Mouse (Mus musculus): ENCODE measurements at regions not wholly inside any gene's neighbourhood (a gene's known extent, or its start where the extent isn't known, plus 50 kb on each side); places are given as distances from the start of the nearest gene placed in this dataset.

- no peak for DNase-seq (ENCODE audit: low spot score in 2 of 2)
Observed at GRCm38 (mm10) chr8:109151711-109152110, 342.1 kb upstream of the Pmfbp1 start.

DNA sequence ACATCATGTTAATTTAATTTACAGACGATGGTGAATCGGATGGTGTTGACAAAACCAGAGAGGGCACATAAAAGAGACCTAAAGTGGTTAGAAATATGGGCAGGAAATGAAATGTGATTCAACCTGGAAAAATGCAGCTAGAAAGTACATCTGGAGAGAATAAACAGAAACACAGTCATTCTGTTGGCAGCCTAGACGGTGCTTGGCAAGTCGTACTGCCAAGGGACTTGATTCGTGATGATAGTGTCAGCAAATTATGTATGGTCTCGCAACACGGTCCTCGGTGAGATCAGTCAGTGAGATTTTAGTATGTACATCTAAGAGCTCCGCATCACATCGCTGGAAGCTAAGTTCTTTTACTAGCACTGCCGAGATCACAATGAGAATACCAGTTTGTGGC lies 338.3 kb upstream of the Pmfbp1 start:
- no peak for DNase-seq (ENCODE audit: low spot score in 2 of 2)

GRCm38 (mm10) chr8:109156016-109156415 lies 337.8 kb upstream of the Pmfbp1 start:
- DNase-seq (ENCODE audit: low spot score in 2 of 2), result no peak

DNA sequence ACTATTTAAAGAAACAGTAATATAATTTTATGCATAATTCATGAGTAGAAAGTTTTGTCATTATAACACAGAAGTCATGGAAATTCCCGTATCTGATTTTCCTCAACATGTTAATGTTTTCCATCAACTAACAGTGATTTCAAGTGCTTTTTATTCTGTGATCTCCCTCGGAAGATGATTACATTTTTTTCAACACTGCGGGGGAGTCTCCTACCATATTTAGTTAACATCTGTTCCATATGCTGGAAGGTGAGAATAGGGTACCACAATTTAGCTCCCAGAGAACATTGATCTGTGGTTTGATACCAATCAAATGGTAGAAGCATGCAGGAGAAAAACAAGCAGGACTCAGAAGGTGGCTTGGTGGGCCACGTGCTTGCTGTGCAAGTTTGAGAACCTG lies 321.1 kb upstream of the Pmfbp1 start:
- DNase-seq (ENCODE audit: low spot score in 2 of 2), result no peak

DNA sequence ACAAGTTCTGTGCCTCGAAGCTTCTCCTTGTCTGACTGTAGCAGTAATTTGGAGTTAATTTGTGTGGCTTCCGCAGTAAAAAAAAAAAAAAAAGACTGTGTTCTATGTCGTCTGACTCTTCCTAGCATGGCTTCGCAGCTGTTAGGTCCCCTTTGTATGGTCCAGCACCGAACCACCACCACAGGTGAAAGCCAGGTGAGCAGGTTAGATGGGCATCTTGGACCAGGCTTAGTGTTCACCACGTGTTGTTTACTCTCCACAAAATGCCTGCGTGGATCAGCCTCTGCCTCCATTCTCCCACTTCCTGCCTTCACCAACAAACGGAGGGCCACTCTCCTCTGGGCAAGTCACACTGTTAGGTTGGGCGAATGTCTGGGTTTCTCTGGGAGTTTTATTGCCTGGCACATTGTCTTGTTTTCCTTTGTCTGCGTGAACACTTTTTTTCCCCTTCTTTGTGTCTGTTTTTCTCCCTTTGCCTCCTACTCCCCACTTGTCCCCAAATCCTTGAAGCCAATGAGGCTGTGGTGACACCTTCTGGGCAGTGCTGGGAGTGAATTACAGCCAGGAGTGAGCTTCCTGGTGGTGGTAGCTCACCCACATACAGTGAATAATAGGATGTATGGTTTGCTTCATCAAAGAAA lies 308.1 kb upstream of the Pmfbp1 start:
- peak; percentile 12 to 38 for DNase-seq (ENCODE audit: low spot score in 2 of 2)

- DNase-seq (ENCODE audit: low spot score in 2 of 2), result no peak
Observed at GRCm38 (mm10) chr8:109187617-109188016, 306.2 kb upstream of the Pmfbp1 start.

DNA sequence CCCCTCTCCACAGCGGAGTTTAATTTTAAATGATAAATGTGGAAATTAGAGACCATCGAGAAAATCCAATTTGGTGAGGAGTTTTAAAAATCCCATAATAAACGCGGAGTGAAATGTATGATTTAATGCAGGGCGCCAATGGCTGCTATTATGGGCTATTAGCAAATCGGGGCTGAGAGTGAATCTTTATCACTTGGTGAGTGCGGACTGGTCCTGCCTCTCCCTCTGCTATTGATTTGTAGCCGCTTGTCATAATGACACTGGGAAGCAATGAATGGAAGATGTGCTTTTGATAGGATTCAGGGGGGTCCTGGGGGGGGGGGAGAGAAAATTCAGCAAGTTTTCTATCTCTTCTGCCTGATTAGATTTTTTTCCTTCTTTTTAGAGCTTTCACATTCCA lies 279.6 kb upstream of the Pmfbp1 start:
- no peak for DNase-seq (ENCODE audit: low spot score in 2 of 2)

DNA sequence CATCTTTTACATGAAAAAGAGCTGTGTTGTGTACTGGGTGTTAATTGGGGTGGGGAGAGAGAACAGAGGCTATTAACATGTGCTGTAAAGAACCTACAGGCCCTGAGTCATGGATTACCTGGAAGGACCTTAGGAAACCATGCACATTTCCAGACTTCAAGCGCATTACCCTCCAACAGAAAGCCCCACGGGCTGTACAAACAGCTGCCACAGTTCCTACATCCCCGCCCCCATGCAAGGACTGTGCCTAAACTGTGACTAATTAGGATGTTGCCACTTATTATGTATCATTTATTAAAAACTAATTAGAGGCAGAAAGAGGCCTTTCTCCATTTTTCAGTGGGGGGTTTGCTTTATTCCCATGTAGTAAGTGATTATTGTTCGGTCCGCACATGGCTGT lies 277.5 kb upstream of the Pmfbp1 start:
- DNase-seq (ENCODE audit: low spot score in 2 of 2), result no peak

- no peak for DNase-seq (ENCODE audit: low spot score in 2 of 2)
Observed at GRCm38 (mm10) chr8:109217326-109217725, 276.5 kb upstream of the Pmfbp1 start.

- no peak for DNase-seq (ENCODE audit: low spot score in 2 of 2)
Observed at GRCm38 (mm10) chr8:109232281-109233234, 261.3 kb upstream of the Pmfbp1 start.

DNA sequence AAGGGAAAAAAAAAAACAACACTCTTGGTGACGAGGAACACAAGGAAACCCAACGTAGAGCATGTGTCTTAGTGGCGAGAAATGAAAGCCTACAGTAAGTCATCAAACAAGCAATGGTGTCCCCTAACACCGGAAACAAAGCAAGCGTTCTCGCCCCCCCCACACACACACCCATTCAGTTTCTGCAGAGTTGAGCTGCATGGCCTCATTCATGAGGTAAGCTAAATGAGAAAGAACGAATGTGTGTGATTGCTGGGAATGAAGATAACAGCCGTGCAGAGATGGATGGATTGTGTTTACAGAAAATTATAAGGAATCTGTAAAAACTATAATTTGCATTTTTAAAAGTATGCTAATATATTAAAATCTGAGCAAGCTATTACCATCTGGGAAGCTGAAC lies 248.3 kb upstream of the Pmfbp1 start:
- DNase-seq (ENCODE audit: low spot score in 2 of 2), result no peak

DNA sequence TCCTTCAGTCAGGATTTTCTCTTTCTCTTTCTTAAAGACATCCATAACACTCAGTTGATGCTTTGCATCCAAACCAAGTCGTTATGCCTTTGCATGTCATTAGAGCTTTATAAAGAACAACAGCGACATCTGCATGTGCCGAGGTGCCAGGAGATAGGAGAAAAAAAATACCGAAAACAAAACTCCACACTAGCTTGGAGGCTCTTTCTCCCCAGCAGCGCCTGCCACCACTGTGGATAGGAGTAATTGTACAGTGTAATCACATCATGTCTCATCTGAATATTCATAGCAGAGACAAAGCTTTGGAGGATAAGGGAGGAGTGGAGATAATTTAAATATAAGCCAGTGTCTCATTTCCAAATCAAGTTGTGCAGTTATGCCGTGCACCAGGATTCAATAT lies 246.0 kb upstream of the Pmfbp1 start:
- peak in 1 of 2 experiments; percentile 24 for DNase-seq (ENCODE audit: low spot score in 2 of 2)

- DNase-seq (ENCODE audit: low spot score in 2 of 2), result no peak
Observed at GRCm38 (mm10) chr8:109248356-109248755, 245.5 kb upstream of the Pmfbp1 start.

DNA sequence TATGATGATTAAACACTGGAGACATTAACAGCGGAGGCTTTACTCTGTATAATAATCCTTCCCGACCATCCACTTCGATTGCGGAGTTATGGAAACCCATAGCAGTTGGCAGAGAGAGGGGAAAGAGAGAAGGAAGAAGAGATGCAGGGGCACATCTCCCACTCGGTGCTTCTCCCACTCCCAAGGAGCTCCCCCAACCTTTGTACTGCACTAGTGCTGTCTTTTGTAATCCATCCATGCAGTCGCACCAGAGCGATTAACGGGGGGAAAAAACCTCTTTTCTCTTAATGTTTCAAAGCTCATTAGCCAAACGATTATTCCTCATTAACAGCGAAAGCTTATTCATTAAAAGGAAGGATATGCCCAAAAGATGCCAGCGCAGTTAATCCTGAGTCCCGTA lies 244.6 kb upstream of the Pmfbp1 start:
- no peak for DNase-seq (ENCODE audit: low spot score in 2 of 2)

GRCm38 (mm10) chr8:109249691-109250090 lies 244.1 kb upstream of the Pmfbp1 start:
- DNase-seq (ENCODE audit: low spot score in 2 of 2), result no peak

- no peak for DNase-seq (ENCODE audit: low spot score in 2 of 2)
Observed at GRCm38 (mm10) chr8:109250551-109250950, 243.3 kb upstream of the Pmfbp1 start.

DNA sequence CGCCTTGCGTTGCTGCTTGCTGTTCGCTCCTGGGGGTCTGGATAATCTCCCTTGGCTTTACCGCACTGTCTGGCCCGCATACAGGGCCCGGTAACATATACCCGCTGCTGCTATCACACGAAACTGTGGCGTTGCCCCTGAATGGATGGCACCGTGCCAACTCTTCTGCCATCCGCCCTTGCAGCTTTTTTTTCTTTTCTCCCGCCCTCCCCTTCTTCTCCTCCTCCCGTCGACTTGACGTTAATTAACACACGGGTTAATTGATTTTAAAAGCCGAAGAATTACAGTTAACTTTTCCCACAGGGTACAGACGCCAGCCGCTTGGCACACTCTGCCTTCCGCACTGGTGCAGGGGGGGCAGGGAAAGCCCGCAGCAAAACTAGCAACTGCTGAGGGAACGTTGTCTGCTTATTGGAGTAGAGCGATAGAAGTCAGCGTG lies 242.4 kb upstream of the Pmfbp1 start:
- DNase-seq (ENCODE audit: low spot score in 2 of 2), result peak in 1 of 2 experiments; percentile 25

- no peak for DNase-seq (ENCODE audit: low spot score in 2 of 2)
Observed at GRCm38 (mm10) chr8:109252404-109252803, 241.4 kb upstream of the Pmfbp1 start.

- DNase-seq (ENCODE audit: low spot score in 2 of 2), result peak in 1 of 2 experiments; percentile 4
Observed at GRCm38 (mm10) chr8:109279129-109279528, 214.7 kb upstream of the Pmfbp1 start.

GRCm38 (mm10) chr8:109280540-109280939 lies 213.3 kb upstream of the Pmfbp1 start:
- no peak for DNase-seq (ENCODE audit: low spot score in 2 of 2)

- DNase-seq (ENCODE audit: low spot score in 2 of 2), result no peak
Observed at GRCm38 (mm10) chr8:109281598-109281997, 212.2 kb upstream of the Pmfbp1 start.

DNA sequence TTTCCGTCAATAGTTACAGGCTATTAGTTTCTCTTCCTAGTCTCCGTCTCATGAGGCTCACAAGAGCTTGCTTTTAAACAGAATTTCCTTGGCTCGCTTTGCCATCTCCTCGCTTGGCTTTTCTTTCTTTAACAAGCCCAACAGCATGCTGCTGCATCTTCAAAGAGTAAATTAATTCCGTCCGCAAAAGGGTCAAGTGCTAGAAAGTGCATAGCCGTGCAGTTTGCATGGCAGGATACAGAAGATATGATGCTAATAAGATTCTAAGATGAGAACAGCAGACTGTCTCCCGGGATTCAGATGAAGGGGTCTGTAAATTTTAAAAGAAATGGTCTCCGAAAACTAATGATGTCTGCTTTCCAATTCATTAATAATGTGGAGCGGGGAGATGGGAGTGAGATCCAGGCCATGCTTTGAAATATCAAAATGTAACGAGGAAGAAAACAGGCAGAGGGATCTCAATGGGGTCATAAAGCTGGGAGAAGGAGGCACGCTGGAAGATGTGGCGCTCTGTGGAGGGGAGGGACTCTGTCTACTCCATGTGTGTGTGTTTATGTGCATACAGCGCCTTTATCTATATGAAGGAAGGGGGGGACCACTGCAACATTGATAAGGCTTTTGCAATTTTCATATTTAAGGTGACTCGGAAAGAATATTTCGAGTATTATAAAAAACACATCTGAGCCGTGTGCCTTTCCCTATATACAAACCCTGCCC lies 183.0 kb upstream of the Pmfbp1 start:
- DNase-seq (ENCODE audit: low spot score in 2 of 2), result no peak
